Mouse (Mus musculus) liver, adult 2 months (tissue): ENCODE data around the gene Dnmt3a. TPM values are rescaled to one million over a fixed set of nuclear protein-coding genes. Genes with fewer than 3 reads are reported as not detected.
A peak's percentile ranks its signal among the peaks of the same experiment; 100 is the strongest.

Source experiments
- DNase-seq: peaks from one replicate; pipeline ENCODE4 v3.0.0-alpha.2; 2011; ENCODE audit warnings: low read depth, low spot score; ENCODE audit errors: extremely low read depth
- H3K27ac ChIP-seq: fragments of 200-500 bp; replicated peaks from 2 replicates; pipeline ENCODE4 v1.5.1; 2012; ENCODE audit warnings: low read depth, mild to moderate bottlenecking, control low read depth, inconsistent platforms, low read length; ENCODE audit not compliant: insufficient read depth
- H3K27me3 ChIP-seq: fragments of 200-500 bp; 2 replicates; pipeline ENCODE4 v1.6.1; 2012; ENCODE audit warnings: mild to moderate bottlenecking, moderate library complexity, low read length, inconsistent platforms; ENCODE audit not compliant: control insufficient read depth, insufficient read depth
- H3K36me3 ChIP-seq: fragments of 200-500 bp; 2 replicates; pipeline ENCODE4 v1.6.1; 2012; ENCODE audit warnings: low read length, inconsistent platforms; ENCODE audit not compliant: control insufficient read depth, insufficient read depth
- H3K4me1 ChIP-seq: fragments of 200-500 bp; 2 replicates; pipeline ENCODE4 v1.6.1; 2011; ENCODE audit warnings: low read length; ENCODE audit not compliant: control insufficient read depth, insufficient read depth
- H3K4me3 ChIP-seq: fragments of 200-500 bp; 2 replicates; pipeline ENCODE4 v1.5.1; 2011; ENCODE audit warnings: low read depth, mild to moderate bottlenecking, control low read depth, low read length, moderate library complexity; ENCODE audit not compliant: insufficient read depth
- H3K79me2 ChIP-seq: fragments of 200-500 bp; 2 replicates; pipeline ENCODE4 v1.6.1; 2012; ENCODE audit warnings: inconsistent platforms, mild to moderate bottlenecking, low read length, moderate library complexity; ENCODE audit not compliant: control insufficient read depth, insufficient read depth
- H3K9ac ChIP-seq: fragments of 200-500 bp; 2 replicates; pipeline ENCODE4 v1.6.1; 2012; ENCODE audit warnings: low read depth, mild to moderate bottlenecking, control low read depth, inconsistent platforms, low read length
- CTCF ChIP-seq: fragments of 200-500 bp; IDR thresholded peaks from 2 replicates; pipeline ENCODE4 v1.5.1; 2011; ENCODE audit warnings: low read depth, low read length, control low read depth
- POLR2A ChIP-seq: fragments of 200-500 bp; IDR thresholded peaks from 2 replicates; pipeline ENCODE4 v1.6.1; 2011; ENCODE audit warnings: low read length, control low read depth; ENCODE audit not compliant: insufficient read depth; ENCODE audit errors: extremely low read depth
- WGBS: fragments of 180-500 bp; shearing (Covaris S2); methylation state at CpG from one replicate; pipeline ENCODE4 v1.1.7; 2018; 5-methylcytosine and 5-hydroxymethylcytosine counted together
- polyA plus RNA-seq: library from polyadenylated mRNA; depleted of rRNA; stranded (reverse); fragments of >200 nt; gene quantifications from 2 replicates; pipeline ENCODE4 v1.2.3, GENCODE M21; 2012
- total RNA-seq: library from RNA; depleted of rRNA; stranded (reverse); fragments of >200 nt; gene quantifications from 2 replicates; pipeline ENCODE4 v1.2.3, GENCODE M21; 2014

The Dnmt3a gene
- total and polyA plus RNA-seq, 2 experiments: 4.0 to 7.9 TPM

DNA sequence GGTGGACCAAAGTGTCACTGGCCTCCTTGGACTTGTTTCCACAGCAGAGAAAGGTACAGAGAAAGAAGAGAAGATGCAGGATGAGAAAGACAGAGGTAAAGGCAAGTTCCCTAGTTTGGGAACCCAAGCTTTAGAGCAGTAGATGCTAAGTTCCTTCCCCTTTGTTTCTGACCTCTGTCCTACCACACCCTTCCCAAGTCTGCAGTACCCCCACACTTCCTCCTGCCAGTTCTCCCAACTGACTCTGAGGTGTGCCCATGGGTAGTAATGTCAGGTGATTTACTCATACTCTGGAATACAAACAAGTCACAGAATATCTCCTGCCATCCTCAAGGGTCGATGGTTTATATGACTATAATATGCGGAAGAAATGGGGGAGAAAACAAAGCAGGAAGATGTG is 29.8 kb upstream of the Dnmt3a start:
- WGBS: 95% methylated on average over 2 of the region's 2 CpGs
- Histone ChIP-seq H3K9ac (no peak overlapping the region), H3K27me3 (no peaks in the 10 kb centered on the region), H3K4me3 (no peak overlapping the region), H3K79me2 (no peaks in the 10 kb centered on the region), H3K36me3 (no peaks in the 10 kb centered on the region), H3K4me1 (peaks cover 5% of the 10 kb centered on the region), H3K27ac (no peak overlapping the region)
- no peak for TF ChIP-seq CTCF
- TF ChIP-seq POLR2A: no peak
- no peak for DNase-seq

DNA sequence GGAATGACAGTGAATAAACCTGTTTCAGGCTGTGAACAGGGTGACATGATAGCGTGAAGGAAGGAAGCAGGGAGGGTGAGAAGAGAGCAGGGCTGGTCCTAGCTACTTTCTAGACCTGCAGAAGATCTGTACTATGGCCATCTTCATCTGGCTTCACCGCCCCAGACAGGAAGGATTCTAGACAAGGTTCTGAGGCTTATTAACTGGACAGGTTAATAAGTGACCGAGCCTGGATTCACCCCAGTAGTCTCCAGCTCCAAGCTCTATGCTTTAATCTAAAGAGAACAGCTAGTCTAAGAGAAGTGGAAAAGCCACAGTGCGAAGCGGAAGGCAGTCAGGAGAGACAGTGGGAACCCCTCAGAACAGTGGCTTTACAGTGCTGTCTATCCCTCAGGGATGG is 28.1 kb upstream of the Dnmt3a start:
- Histone ChIP-seq H3K9ac (no peak overlapping the region), H3K27ac (no peak overlapping the region), H3K4me1 (peaks cover 7% of the 10 kb centered on the region), H3K79me2 (no peaks in the 10 kb centered on the region), H3K36me3 (no peaks in the 10 kb centered on the region), H3K4me3 (no peak overlapping the region), H3K27me3 (no peaks in the 10 kb centered on the region)
- TF ChIP-seq POLR2A (no peak), CTCF (no peak)
- peak; percentile 58 for DNase-seq
- 41% methylated on average over 5 of the region's 5 CpGs for WGBS

DNA sequence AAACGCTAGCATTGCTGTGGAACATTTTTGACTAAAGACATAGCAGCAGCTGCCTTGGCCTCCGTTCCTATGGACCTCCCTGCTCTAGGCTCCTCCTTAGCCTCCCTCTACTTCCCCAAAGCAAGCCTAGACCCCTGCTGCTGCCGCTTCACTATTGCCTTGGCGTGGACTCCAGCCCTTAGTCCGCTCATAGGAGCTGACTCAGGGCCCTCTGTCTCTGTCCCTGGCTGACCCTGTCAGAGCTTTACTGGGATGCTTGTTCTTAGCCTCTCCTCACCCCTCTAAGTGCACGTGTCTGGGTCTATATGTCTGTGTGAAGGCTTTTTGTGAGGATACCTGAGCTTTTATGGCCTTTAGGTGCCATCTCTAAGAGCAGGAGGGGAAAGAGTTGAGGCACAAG is 27.5 kb upstream of the Dnmt3a start:
- peaks cover 7% of the 10 kb centered on the region for H3K4me1 ChIP-seq
- WGBS: 87% methylated on average over 6 of the region's 6 CpGs
- no peak for TF ChIP-seq CTCF
- no peak for TF ChIP-seq POLR2A
- H3K9ac ChIP-seq: no peak overlapping the region
- H3K79me2 ChIP-seq: no peaks in the 10 kb centered on the region
- DNase-seq: no peak
- no peaks in the 10 kb centered on the region for H3K27me3 ChIP-seq
- H3K36me3 ChIP-seq: no peaks in the 10 kb centered on the region
- no peak overlapping the region for H3K27ac ChIP-seq
- no peak overlapping the region for H3K4me3 ChIP-seq

DNA sequence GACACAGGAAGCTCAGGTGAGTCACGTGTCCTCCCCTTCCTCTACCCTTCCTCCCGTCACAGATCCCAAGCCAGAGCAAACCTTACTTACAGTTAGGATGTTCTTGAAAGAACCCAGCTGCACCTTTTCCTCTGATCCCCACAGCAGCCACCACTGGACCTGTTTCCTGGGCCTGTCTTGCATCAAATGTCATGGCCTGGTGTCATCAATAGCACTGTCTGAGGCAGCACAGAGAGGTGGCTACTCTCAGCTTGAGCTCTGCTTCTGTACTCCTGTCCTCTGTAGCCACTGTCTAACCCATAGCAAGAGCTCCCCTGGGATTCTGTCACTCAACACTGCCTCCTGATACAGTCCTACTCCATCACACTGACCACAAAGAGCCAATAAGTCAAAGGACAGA is 26.2 kb upstream of the Dnmt3a start:
- WGBS: 93% methylated on average over 2 of the region's 2 CpGs
- H3K9ac ChIP-seq: no peak overlapping the region
- DNase-seq: no peak
- no peaks in the 10 kb centered on the region for H3K36me3 ChIP-seq
- TF ChIP-seq CTCF (no peak), POLR2A (no peak)
- no peak overlapping the region for H3K27ac ChIP-seq
- no peaks in the 10 kb centered on the region for H3K27me3 ChIP-seq
- H3K4me1 ChIP-seq: peaks cover 7% of the 10 kb centered on the region
- H3K4me3 ChIP-seq: no peak overlapping the region
- no peaks in the 10 kb centered on the region for H3K79me2 ChIP-seq

DNA sequence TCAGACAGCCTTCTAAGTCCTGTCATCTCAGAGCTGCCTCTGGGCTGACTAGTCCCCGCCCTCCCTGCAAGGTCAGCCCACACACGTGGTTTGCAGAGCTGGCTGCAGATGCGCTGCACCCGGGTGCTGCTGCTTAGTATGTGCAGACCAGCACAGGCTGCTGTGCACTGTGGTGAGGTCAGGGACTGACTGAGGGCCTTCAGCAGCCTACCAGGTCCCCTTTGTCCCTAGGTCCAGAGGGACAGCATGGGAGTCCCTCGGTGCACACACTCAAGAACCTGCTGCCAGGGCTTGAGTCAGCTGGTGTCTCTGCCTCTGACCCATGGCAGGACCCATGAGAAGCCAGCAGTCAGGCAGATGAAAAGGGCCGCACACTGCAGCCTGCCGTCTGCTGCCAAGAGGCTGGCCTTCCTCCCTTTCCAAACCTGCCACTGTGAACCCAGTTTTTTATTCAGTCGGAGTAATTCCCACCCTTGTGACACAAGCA is 25.4 kb upstream of the Dnmt3a start:
- DNase-seq: peak; percentile 78
- peaks cover 7% of the 10 kb centered on the region for H3K4me1 ChIP-seq
- H3K9ac ChIP-seq: no peak overlapping the region
- H3K27ac ChIP-seq: peak overlapping the region; percentile 27
- H3K36me3 ChIP-seq: no peaks in the 10 kb centered on the region
- H3K4me3 ChIP-seq: no peak overlapping the region
- no peak for TF ChIP-seq CTCF
- 0 out of 2 replicates have a peak, but pooled peaks have one; percentile 17 for TF ChIP-seq POLR2A
- H3K79me2 ChIP-seq: no peaks in the 10 kb centered on the region
- no peaks in the 10 kb centered on the region for H3K27me3 ChIP-seq
- 26% methylated on average over 8 of the region's 8 CpGs for WGBS

DNA sequence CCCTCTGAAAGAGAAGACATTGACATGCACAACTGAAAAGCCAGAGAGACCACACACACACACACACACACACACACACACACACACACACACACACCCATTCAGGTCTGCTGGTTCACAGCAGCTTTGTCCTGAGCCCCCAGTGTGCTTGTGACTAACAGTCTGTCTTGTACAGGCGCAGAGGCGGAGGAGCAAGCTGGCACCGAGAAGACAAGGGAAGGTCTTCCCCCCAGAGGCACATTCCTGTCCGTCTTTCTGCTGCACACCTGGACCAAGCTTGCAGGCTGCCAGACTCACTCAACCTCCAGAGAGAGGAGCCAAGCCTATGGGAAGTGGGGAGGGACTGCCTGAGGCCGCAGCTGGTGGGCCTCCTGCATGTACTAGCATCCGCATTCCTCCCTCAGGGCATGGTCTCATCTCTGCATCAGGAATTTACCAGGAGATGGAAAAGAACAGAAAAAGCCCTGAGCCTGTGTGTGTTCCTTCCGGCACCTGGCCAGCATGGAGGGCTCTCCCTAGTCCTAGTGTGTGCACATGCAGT is 24.8 kb upstream of the Dnmt3a start:
- WGBS: 74% methylated on average over 7 of the region's 7 CpGs
- Histone ChIP-seq H3K9ac (no peak overlapping the region), H3K4me1 (peaks cover 7% of the 10 kb centered on the region), H3K27ac (peak overlapping the region; percentile 27), H3K27me3 (no peaks in the 10 kb centered on the region), H3K79me2 (no peaks in the 10 kb centered on the region), H3K36me3 (no peaks in the 10 kb centered on the region), H3K4me3 (no peak overlapping the region)
- no peak for DNase-seq
- no peak for TF ChIP-seq POLR2A
- TF ChIP-seq CTCF: no peak
